Mouse (Mus musculus): ENCODE measurements around the gene Cntln. TPM values are rescaled to one million over a fixed set of nuclear protein-coding genes. Genes with fewer than 3 reads are reported as not detected.

The Cntln gene
- total and polyA plus RNA-seq, 2 experiments from 2014 or later: 3.2 to 16.1 TPM

DNA sequence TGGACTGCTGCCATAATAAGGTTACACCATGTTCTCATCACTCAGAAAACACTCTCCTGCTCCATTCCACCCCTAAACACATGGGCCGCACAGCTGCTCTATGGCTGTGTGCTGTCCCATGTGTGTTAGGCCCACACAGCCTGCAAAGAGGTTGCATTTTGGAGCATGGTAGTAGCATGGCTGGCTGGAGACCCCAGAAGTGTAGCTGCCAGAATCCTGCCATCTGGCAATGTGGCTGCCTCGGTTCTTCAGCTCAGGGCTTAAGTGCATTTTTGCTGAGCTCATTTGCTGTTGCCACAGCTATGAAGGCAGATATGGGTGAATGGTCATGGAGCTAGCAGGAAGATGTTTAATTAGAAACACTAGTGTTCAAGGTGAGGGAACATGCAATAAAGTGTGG is 58.0 kb downstream of the Cntln start:
- H3K9me3 ChIP-seq (replicated peaks; ENCODE audit: control insufficient read depth, low read length): no peaks in the 10 kb centered on the region
- ATAC-seq (ENCODE audit: insufficient read depth, low read depth) (no peak), DNase-seq (ENCODE audit: low spot score) (no peak)
- H3K4me1 ChIP-seq (ENCODE audit: control insufficient read depth, insufficient read depth): no peaks in the 10 kb centered on the region
- WGBS: 51% methylated on average over 2 of the region's 2 CpGs
- TF ChIP-seq CTCF (IDR thresholded peaks at IDR 0.05; ENCODE audit: low read depth) (no peak), EP300 (IDR thresholded peaks at IDR 0.05; ENCODE audit: low read depth) (no peak)
- no peaks in the 10 kb centered on the region for H3K36me3 ChIP-seq (replicated peaks; ENCODE audit: control insufficient read depth, insufficient read depth, low read length)
- H3K4me2 ChIP-seq (ENCODE audit: low read depth, low read length): no peak overlapping the region
- no peak overlapping the region for H3K9ac ChIP-seq (replicated peaks; ENCODE audit: low read depth, low read length)
- H3K4me3 ChIP-seq (ENCODE audit: low read depth, low read length): no peak overlapping the region
- H3K27me3 ChIP-seq (ENCODE audit: control insufficient read depth, insufficient read depth, low read length): no peaks in the 10 kb centered on the region
- H3K27ac ChIP-seq (ENCODE audit: low read depth): no peak overlapping the region

DNA sequence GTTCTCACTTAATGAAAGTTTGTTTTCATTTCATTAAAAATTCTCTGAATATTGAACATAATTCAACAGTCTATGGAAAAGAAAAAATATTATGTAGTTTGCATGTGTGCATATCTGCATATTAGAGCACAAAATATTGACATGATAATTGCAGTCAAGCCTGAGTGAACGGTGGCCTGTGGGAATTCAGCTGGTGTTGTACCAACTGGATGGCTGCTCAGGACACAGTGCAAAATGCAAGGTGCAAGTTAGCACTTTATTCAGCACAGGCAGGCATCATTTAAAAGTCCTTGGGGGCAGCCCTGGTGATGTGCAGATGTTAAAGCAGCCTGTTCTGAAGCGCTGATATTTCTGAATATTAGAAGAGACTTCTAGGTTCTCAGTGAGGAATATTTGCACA is 58.5 kb downstream of the Cntln start:
- no peaks in the 10 kb centered on the region for H3K27me3 ChIP-seq (ENCODE audit: control insufficient read depth, insufficient read depth, low read length)
- no peaks in the 10 kb centered on the region for H3K4me1 ChIP-seq (ENCODE audit: control insufficient read depth, insufficient read depth)
- 73% methylated on average over 2 of the region's 2 CpGs for WGBS
- H3K4me3 ChIP-seq (ENCODE audit: low read depth, low read length): no peak overlapping the region
- H3K36me3 ChIP-seq (replicated peaks; ENCODE audit: control insufficient read depth, insufficient read depth, low read length): no peaks in the 10 kb centered on the region
- H3K9ac ChIP-seq (replicated peaks; ENCODE audit: low read depth, low read length): no peak overlapping the region
- ATAC-seq (ENCODE audit: insufficient read depth, low read depth) (no peak), DNase-seq (ENCODE audit: low spot score) (no peak)
- H3K9me3 ChIP-seq (replicated peaks; ENCODE audit: control insufficient read depth, low read length): no peaks in the 10 kb centered on the region
- H3K4me2 ChIP-seq (ENCODE audit: low read depth, low read length): no peak overlapping the region
- no peak overlapping the region for H3K27ac ChIP-seq (ENCODE audit: low read depth)
- TF ChIP-seq EP300 (IDR thresholded peaks at IDR 0.05; ENCODE audit: low read depth) (no peak), CTCF (IDR thresholded peaks at IDR 0.05; ENCODE audit: low read depth) (no peak)

DNA sequence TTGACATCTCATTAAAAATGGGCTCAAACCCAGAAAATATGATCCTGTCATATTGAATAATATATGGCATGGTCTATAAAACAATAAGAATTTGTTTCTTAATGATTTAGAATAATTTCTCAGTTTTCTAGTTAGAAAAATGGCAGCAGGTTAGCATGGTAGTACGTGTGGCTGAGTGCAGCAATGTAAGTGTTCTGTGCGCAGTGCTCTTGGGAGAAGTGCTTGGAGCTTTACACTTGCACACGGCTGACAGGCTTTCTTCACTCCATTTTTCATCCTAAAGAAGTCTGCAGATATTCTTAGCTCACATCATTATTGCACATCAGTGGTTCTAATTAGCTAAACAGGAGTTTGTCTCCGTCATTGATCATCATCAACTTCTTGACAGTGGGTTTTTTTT is 60.0 kb downstream of the Cntln start:
- no peak overlapping the region for H3K9ac ChIP-seq (replicated peaks; ENCODE audit: low read depth, low read length)
- DNase-seq (ENCODE audit: low spot score) (no peak), ATAC-seq (ENCODE audit: insufficient read depth, low read depth) (no peak)
- H3K9me3 ChIP-seq (replicated peaks; ENCODE audit: control insufficient read depth, low read length): no peaks in the 10 kb centered on the region
- no peak for TF ChIP-seq CTCF (IDR thresholded peaks at IDR 0.05; ENCODE audit: low read depth)
- no peak for TF ChIP-seq EP300 (IDR thresholded peaks at IDR 0.05; ENCODE audit: low read depth)
- H3K4me3 ChIP-seq (ENCODE audit: low read depth, low read length): no peak overlapping the region
- no peak overlapping the region for H3K4me2 ChIP-seq (ENCODE audit: low read depth, low read length)
- 81% methylated on average over 4 of the region's 4 CpGs for WGBS
- H3K27ac ChIP-seq (ENCODE audit: low read depth): no peak overlapping the region
- no peaks in the 10 kb centered on the region for H3K27me3 ChIP-seq (ENCODE audit: control insufficient read depth, insufficient read depth, low read length)
- no peaks in the 10 kb centered on the region for H3K36me3 ChIP-seq (replicated peaks; ENCODE audit: control insufficient read depth, insufficient read depth, low read length)
- no peaks in the 10 kb centered on the region for H3K4me1 ChIP-seq (ENCODE audit: control insufficient read depth, insufficient read depth)

DNA sequence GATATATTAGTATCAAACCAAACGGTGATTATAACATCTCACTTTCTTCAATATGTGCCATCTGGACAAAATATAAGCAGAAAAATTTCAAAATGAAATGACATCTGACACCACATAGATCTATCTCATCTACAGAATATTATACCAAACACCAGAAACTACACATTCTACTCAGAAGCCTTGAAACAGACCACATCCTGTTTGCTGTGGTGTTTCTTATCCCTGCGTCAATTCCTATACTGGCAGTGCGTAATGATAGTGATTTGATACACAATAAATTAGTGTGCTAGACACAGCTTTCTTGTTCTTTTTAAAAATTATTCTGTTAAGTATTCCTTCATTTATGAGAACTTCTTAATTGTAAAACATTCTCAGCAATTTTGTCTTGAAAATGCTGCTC is 62.3 kb downstream of the Cntln start:
- Histone ChIP-seq H3K9ac (replicated peaks; ENCODE audit: low read depth, low read length) (no peak overlapping the region), H3K27ac (ENCODE audit: low read depth) (no peak overlapping the region), H3K4me3 (ENCODE audit: low read depth, low read length) (no peak overlapping the region), H3K4me2 (ENCODE audit: low read depth, low read length) (no peak overlapping the region), H3K4me1 (ENCODE audit: control insufficient read depth, insufficient read depth) (no peaks in the 10 kb centered on the region), H3K9me3 (replicated peaks; ENCODE audit: control insufficient read depth, low read length) (no peaks in the 10 kb centered on the region), H3K27me3 (ENCODE audit: control insufficient read depth, insufficient read depth, low read length) (no peaks in the 10 kb centered on the region), H3K36me3 (replicated peaks; ENCODE audit: control insufficient read depth, insufficient read depth, low read length) (no peaks in the 10 kb centered on the region)
- WGBS: 88% methylated on average over 3 of the region's 3 CpGs
- DNase-seq (ENCODE audit: low spot score) (no peak), ATAC-seq (ENCODE audit: insufficient read depth, low read depth) (no peak)
- TF ChIP-seq EP300 (IDR thresholded peaks at IDR 0.05; ENCODE audit: low read depth) (no peak), CTCF (IDR thresholded peaks at IDR 0.05; ENCODE audit: low read depth) (no peak)

DNA sequence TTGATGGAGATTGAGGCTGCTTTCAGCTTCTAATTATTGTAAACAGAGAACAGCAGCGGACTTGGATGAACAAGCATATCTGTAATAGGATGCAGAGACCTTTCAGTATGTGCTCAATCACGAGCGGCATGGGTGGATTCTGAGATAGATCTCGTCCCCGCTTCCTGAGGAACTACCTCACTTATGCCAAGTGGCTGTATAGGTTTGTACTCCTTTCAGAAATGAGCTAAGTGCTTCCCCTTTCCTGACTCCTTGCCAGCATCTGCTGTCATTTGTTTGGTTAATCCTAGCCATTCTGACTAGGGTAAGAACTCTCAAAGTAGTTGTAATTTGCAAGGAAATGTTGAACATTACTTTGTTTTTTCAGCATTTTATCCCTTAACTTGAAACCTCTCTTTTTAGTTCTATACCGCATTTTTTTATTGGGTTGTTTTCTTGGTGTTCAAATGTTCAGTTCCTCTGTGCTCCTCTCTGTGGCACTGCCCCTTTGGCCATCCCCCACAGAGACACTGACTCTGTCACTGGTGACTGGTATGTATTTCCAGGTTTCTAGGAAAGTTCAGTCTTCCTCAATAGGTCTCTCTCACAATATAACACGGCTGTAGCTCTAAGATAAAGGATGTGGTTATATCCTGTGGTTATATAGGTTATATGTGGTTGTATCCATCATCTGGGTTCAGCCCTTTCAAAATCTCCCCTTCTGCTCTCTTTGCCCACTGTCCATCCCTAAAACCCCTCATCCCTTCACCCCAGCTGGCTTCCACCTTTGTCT is 93.0 kb downstream of the Cntln start:
- Histone ChIP-seq H3K27ac (ENCODE audit: low read depth) (no peak overlapping the region), H3K36me3 (replicated peaks; ENCODE audit: control insufficient read depth, insufficient read depth, low read length) (no peaks in the 10 kb centered on the region), H3K4me2 (ENCODE audit: low read depth, low read length) (no peak overlapping the region), H3K9me3 (replicated peaks; ENCODE audit: control insufficient read depth, low read length) (no peaks in the 10 kb centered on the region), H3K9ac (replicated peaks; ENCODE audit: low read depth, low read length) (no peak overlapping the region), H3K4me3 (ENCODE audit: low read depth, low read length) (no peak overlapping the region), H3K4me1 (ENCODE audit: control insufficient read depth, insufficient read depth) (no peaks in the 10 kb centered on the region), H3K27me3 (ENCODE audit: control insufficient read depth, insufficient read depth, low read length) (no peaks in the 10 kb centered on the region)
- TF ChIP-seq CTCF (IDR thresholded peaks at IDR 0.05; ENCODE audit: low read depth) (no peak), EP300 (IDR thresholded peaks at IDR 0.05; ENCODE audit: low read depth) (no peak)
- 54% methylated on average over 7 of the region's 7 CpGs for whole genome bisulfite sequencing
- DNase-seq (ENCODE audit: low spot score) (no peak), ATAC-seq (ENCODE audit: insufficient read depth, low read depth) (no peak)

All from heart, postnatal 0 days (tissue).